In genomic region chr9:65679181-65679761, GRCm38 (mm10) we compare ENCODE assay signal across 8 mouse cellular contexts. TPM values are rescaled to one million over a fixed set of nuclear protein-coding genes. Genes with fewer than 3 reads are reported as not detected.
DNase-seq lines count a peak whose midpoint lies in the region; ATAC-seq and TF ChIP-seq lines count a peak whose summit lies in the region.

No protein-coding gene starts in this region.

- peak overlapping the region; percentile 71 for H3K4me2 ChIP-seq in forebrain, embryonic 13.5 days
- peak overlapping the region; percentile 86 for H3K4me2 ChIP-seq in midbrain, embryonic 12.5 days (replicated peaks)

- no peak for DNase-seq in spleen, adult 2 months (ENCODE audit: low read depth in 1 of 2, low spot score in 2 of 2)
- DNase-seq in spleen, postnatal 4 days (ENCODE audit: low spot score in 2 of 2), result no peak
- DNase-seq in heart, postnatal 36 days, result peak; percentile 56 to 60
- peak; percentile 79 for DNase-seq in limb, embryonic 10.5 days (ENCODE audit: low spot score)
- DNase-seq in left cerebral cortex, postnatal 4 days, result no peak

- intact Hi-C loops in heart, postnatal 36 days (cut with DNase I), result no loop called here
- intact Hi-C loops in left cerebral cortex, postnatal 4 days (cut with DNase I), result no loop called here

- no peak overlapping the region for H3K4me3 ChIP-seq in spleen, adult 2 months (ENCODE audit: extremely low read depth, insufficient read depth, insufficient read length)
- H3K4me3 ChIP-seq in forebrain, embryonic 13.5 days, result peak overlapping the region; percentile 19
- H3K4me3 ChIP-seq in limb, embryonic 10.5 days, result peak overlapping the region; percentile 80
- peak overlapping the region; percentile 18 for H3K4me3 ChIP-seq in midbrain, embryonic 12.5 days

- H3K4me1 ChIP-seq in spleen, adult 2 months (ENCODE audit: control insufficient read depth, insufficient read depth, insufficient read length), result peaks cover 6% of the 10 kb centered on the region; the same call in 1 of the 2 replicates
- H3K4me1 ChIP-seq in forebrain, embryonic 13.5 days, result peaks cover 61% of the 10 kb centered on the region
- H3K4me1 ChIP-seq in limb, embryonic 10.5 days, result peaks cover 48% of the 10 kb centered on the region
- peaks cover 57% of the 10 kb centered on the region for H3K4me1 ChIP-seq in midbrain, embryonic 12.5 days

- H3K27ac ChIP-seq in spleen, adult 2 months (ENCODE audit: insufficient read depth, low read length), result peak overlapping the region; percentile 23; the same call in 1 of the 2 replicates
- H3K27ac ChIP-seq in forebrain, embryonic 13.5 days, result peak overlapping the region; percentile 27; the same call in 1 of the 2 replicates
- H3K27ac ChIP-seq in limb, embryonic 10.5 days, result peak overlapping the region; percentile 80
- peak overlapping the region; percentile 30; the same call in 1 of the 2 replicates for H3K27ac ChIP-seq in midbrain, embryonic 12.5 days (replicated peaks)

- 80% methylated on average over 5 of the region's 5 CpGs for WGBS in spleen, adult 2 months
- WGBS in forebrain, embryonic 13.5 days, result 26% methylated on average over 5 of the region's 5 CpGs
- 19% methylated on average over 5 of the region's 5 CpGs for WGBS in limb, embryonic 10.5 days
- 33% methylated on average over 5 of the region's 5 CpGs for WGBS in midbrain, embryonic 12.5 days

- TF ChIP-seq POLR2A in spleen, adult 2 months (IDR thresholded peaks at IDR 0.05; ENCODE audit: low read depth, low read length), result no peak

- no peak for TF ChIP-seq CTCF in spleen, adult 2 months (IDR thresholded peaks at IDR 0.05; ENCODE audit: extremely low read depth, insufficient read depth, insufficient read length, insufficient replicate concordance)

- H3K9ac ChIP-seq in forebrain, embryonic 13.5 days, result peak overlapping the region; percentile 45; the same call in 1 of the 2 replicates
- no peak overlapping the region; the same call in 1 of the 2 replicates for H3K9ac ChIP-seq in midbrain, embryonic 12.5 days (replicated peaks)

- H3K27me3 ChIP-seq in spleen, adult 2 months (ENCODE audit: control insufficient read depth, insufficient read depth, low read length), result no peaks in the 10 kb centered on the region
- H3K27me3 ChIP-seq in forebrain, embryonic 13.5 days, result no peaks in the 10 kb centered on the region
- H3K27me3 ChIP-seq in limb, embryonic 10.5 days (ENCODE audit: low read depth, poor library complexity, severe bottlenecking), result no peaks in the 10 kb centered on the region
- no peaks in the 10 kb centered on the region for H3K27me3 ChIP-seq in midbrain, embryonic 12.5 days

- ATAC-seq in forebrain, embryonic 13.5 days, result no peak
- ATAC-seq in midbrain, embryonic 12.5 days (ENCODE audit: low FRiP score, low read depth), result no peak
- ATAC-seq in megakaryocyte-erythroid progenitor cell, adult 5-6 weeks (replicated peaks; ENCODE audit: low FRiP score, low TSS enrichment, poor library complexity, severe bottlenecking), result no peak

- H3K36me3 ChIP-seq in spleen, adult 2 months (ENCODE audit: control insufficient read depth, insufficient read depth, low read length), result no peaks in the 10 kb centered on the region
- peaks cover 3% of the 10 kb centered on the region; the same call in 1 of the 2 replicates for H3K36me3 ChIP-seq in forebrain, embryonic 13.5 days (ENCODE audit: poor library complexity, severe bottlenecking)
- H3K36me3 ChIP-seq in limb, embryonic 10.5 days, result peaks cover 9% of the 10 kb centered on the region
- no peaks in the 10 kb centered on the region for H3K36me3 ChIP-seq in midbrain, embryonic 12.5 days

- no peaks in the 10 kb centered on the region for H3K9me3 ChIP-seq in forebrain, embryonic 13.5 days (replicated peaks)
- H3K9me3 ChIP-seq in limb, embryonic 10.5 days (replicated peaks), result no peaks in the 10 kb centered on the region
- no peaks in the 10 kb centered on the region for H3K9me3 ChIP-seq in midbrain, embryonic 12.5 days

RNA-seq across cellular contexts. Expression of gene Oaz2, which starts 11.5 kb away (rescaled TPM):
- 48.0 and 54.2 TPM in 2 replicates for polyA plus RNA-seq in spleen, adult 2 months (2012; rRNA removed)
- polyA plus RNA-seq in forebrain, embryonic 13.5 days (2015; fragmentation: Nextera tagmentation; extraction: Ambion mirVana), result 273 and 289 TPM in 2 replicates
- total RNA-seq in heart, postnatal 36 days (2021), result 100 to 1,000 TPM; 225 to 237 TPM
- 267 and 319 TPM in 2 replicates for polyA plus RNA-seq in limb, embryonic 10.5 days (2016; fragmentation: Nextera tagmentation; extraction: Ambion mirVana)
- polyA plus RNA-seq in midbrain, embryonic 12.5 days (2016; fragmentation: Nextera tagmentation; extraction: Ambion mirVana), result 262 and 269 TPM in 2 replicates
- 22.1 and 23.4 TPM in 2 replicates for total RNA-seq in megakaryocyte-erythroid progenitor cell, adult 5-6 weeks (2014; fragmentation: Nextera tagmentation)
- 34.7 and 36.1 TPM in 2 replicates for total RNA-seq in megakaryocyte-erythroid progenitor cell, adult 5-6 weeks (2017)
- total RNA-seq in left cerebral cortex, postnatal 4 days (2021), result 100 to 1,000 TPM; 202 to 211 TPM

RNA-seq across cellular contexts. Expression of gene Rbpms2, which starts 49.8 kb away (rescaled TPM):
- 13.9 and 17.9 TPM in 2 replicates for polyA plus RNA-seq in spleen, adult 2 months (2012; rRNA removed)
- 4.2 and 6.5 TPM in 2 replicates for polyA plus RNA-seq in forebrain, embryonic 13.5 days (2015; fragmentation: Nextera tagmentation; extraction: Ambion mirVana)
- 10 to 100 TPM; 35.7 to 37.9 TPM for total RNA-seq in heart, postnatal 36 days (2021)
- 33.5 and 40.4 TPM in 2 replicates for polyA plus RNA-seq in limb, embryonic 10.5 days (2016; fragmentation: Nextera tagmentation; extraction: Ambion mirVana)
- 11.5 and 12.8 TPM in 2 replicates for polyA plus RNA-seq in midbrain, embryonic 12.5 days (2016; fragmentation: Nextera tagmentation; extraction: Ambion mirVana)
- 1.9 TPM in 1 of 2 replicates, not detected in the other for total RNA-seq in megakaryocyte-erythroid progenitor cell, adult 5-6 weeks (2014; fragmentation: Nextera tagmentation)
- 2.5 and 2.8 TPM in 2 replicates for total RNA-seq in megakaryocyte-erythroid progenitor cell, adult 5-6 weeks (2017)
- 1 to 10 TPM; 1.8 to 2.4 TPM for total RNA-seq in left cerebral cortex, postnatal 4 days (2021)

Comparison
In these comparisons a context has a peak if more than half of its experiments do, and no peak if none do; other contexts are left out.
1. DNase-seq: peak in heart, postnatal 36 days (2 of 2) and limb, embryonic 10.5 days (single experiment); none in spleen, adult 2 months (0 of 2), spleen, postnatal 4 days (0 of 2) and left cerebral cortex, postnatal 4 days (single experiment).
2. H3K27ac ChIP-seq: peak in every context shown above with its lines; median percentile 80 in limb, embryonic 10.5 days; 30 in midbrain, embryonic 12.5 days; 27 in forebrain, embryonic 13.5 days; 23 in spleen, adult 2 months.